Mouse (Mus musculus): ENCODE results near the gene A4galt. TPM values are rescaled to one million over a fixed set of nuclear protein-coding genes. Genes with fewer than 3 reads are reported as not detected.

A4galt gene
- polyA plus RNA-seq, 1 experiment from 2014 or later, result 0.08 TPM

- WGBS (ENCODE audit: insufficient replicate concordance), result 38% methylated on average over 11 of the region's 11 CpGs
Measured at GRCm38 (mm10) chr15:83223208-83223962, 28.2 kb downstream of the A4galt start.

DNA sequence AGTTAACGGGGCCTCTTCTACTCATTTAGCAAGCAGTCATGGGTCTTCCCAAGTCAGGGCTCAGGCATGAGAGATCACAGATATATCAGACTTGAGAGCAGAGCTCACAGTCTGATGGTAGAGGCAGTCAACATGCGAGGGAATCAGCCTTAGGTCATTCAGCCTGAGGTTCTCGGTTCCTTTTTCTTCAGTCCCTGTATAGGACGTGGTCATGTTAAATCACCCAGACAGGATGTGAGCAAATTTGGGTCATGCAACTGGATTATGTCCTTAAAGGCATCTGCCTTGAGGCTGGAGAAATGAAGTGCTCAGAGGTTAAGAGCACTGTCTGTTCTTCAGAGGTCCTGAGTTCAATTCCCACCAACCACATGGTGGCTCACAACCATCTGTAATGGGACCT, 29.9 kb downstream of the A4galt start:
- Histone ChIP-seq H3K27me3 (replicated peaks) (no peaks in the 10 kb centered on the region; the same call in 1 of the 2 replicates), H3K27ac (no peak overlapping the region), H3K9ac (no peak overlapping the region), H3K4me2 (no peak overlapping the region), H3K4me3 (no peak overlapping the region), H3K9me3 (replicated peaks) (no peaks in the 10 kb centered on the region), H3K36me3 (no peaks in the 10 kb centered on the region), H3K4me1 (peaks cover 18% of the 10 kb centered on the region)
- ATAC-seq, result no peak
- WGBS (ENCODE audit: insufficient replicate concordance), result 51% methylated on average over 4 of the region's 4 CpGs

More at GRCm38 (mm10) chr15:83223208-83223962, 28.2 kb downstream of the A4galt start:
- peak; percentile 62 for ATAC-seq
- Histone ChIP-seq H3K4me1 (peaks cover 18% of the 10 kb centered on the region), H3K4me2 (peak overlapping the region; percentile 17), H3K27me3 (replicated peaks) (peaks cover 4% of the 10 kb centered on the region; the same call in 1 of the 2 replicates), H3K9ac (no peak overlapping the region), H3K27ac (peak overlapping the region; percentile 55), H3K4me3 (no peak overlapping the region), H3K9me3 (replicated peaks) (no peaks in the 10 kb centered on the region), H3K36me3 (no peaks in the 10 kb centered on the region)

DNA sequence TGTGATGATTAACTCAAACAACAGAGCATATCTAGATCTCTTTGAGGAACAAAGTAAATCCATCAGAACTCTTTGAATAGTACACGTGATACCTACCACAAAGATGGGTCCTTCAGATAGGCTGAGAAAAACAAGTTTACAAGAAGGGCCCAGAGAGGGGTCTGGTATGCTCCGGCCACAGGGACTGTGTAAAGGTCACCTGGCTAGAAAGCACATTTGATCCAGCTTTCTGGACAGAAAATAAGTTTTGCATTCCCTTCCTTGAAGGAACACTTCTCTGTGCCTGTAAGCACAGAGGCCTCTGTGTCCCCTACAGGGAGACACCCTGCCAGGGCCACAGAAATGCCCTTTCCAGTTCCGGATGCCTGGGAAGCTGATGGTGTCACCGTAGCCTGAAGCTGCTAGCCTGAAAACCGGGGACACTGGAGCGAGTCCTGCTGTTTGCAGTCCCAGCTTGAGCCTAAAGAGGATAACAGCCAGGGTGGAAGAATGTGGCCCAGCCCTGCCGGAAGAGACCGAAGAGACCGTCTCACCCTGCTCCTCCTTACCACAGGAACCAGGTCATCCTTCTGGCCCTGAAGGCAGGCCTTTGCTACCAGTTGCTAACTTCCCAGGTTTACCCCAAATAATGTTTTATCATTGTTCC, 31.1 kb downstream of the A4galt start:
- no peak for ATAC-seq
- H3K27ac ChIP-seq, result no peak overlapping the region
- H3K4me2 ChIP-seq, result no peak overlapping the region
- WGBS (ENCODE audit: insufficient replicate concordance), result 57% methylated on average over 9 of the region's 9 CpGs
- H3K4me3 ChIP-seq, result no peak overlapping the region
- no peak overlapping the region for H3K9ac ChIP-seq
- no peaks in the 10 kb centered on the region for H3K9me3 ChIP-seq (replicated peaks)
- H3K4me1 ChIP-seq, result peaks cover 18% of the 10 kb centered on the region
- no peaks in the 10 kb centered on the region; the same call in 1 of the 2 replicates for H3K27me3 ChIP-seq (replicated peaks)
- no peaks in the 10 kb centered on the region for H3K36me3 ChIP-seq

DNA sequence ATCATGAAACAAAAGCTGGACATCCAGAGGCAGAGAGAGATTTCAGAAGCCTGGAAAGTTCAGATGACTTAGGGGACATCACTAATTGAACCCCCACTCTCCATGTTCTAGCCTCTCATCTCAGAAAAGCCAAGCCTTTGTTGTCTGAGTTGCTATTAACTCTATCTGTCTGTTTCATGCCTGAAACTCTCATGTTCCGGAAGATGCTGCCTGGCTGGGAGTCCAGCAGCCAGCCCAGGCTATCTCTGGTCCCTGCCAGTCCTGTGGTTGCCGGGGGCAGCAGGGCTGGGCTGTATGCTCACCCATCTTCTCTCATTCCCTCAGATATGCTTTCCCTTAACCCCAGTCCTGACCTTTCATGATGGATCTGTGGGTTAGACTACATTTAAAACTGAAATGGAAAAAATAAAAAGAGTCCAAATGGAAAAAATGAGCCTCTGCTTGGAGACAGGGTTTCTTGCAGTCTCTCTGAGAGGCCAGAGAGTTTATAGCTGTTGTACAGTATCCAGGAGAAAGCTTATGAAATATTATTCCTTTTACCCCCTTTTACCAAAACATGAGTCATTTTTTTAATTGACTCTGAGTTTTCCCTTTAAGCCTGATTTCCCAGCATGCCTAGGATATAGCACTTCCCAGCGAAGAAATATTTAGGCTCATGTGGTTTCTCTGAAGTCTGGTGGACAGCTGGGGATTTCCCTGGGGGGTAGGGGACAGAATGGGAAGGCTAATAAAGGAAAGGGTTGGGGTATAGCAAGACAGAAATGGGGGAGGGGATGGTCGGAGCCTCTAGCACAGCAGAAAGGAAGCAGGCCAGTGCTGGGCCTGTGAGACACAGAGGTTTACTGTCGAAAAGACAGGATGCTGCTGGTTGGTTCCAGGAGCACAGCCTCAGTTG, 36.0 kb downstream of the A4galt start:
- no peak overlapping the region for H3K4me3 ChIP-seq
- WGBS (ENCODE audit: insufficient replicate concordance), result 39% methylated on average over 5 of the region's 5 CpGs
- H3K4me1 ChIP-seq, result no peaks in the 10 kb centered on the region
- no peak overlapping the region for H3K9ac ChIP-seq
- H3K36me3 ChIP-seq, result no peaks in the 10 kb centered on the region
- no peaks in the 10 kb centered on the region for H3K9me3 ChIP-seq (replicated peaks)
- no peak overlapping the region for H3K27ac ChIP-seq
- no peak overlapping the region for H3K4me2 ChIP-seq
- no peak for ATAC-seq
- H3K27me3 ChIP-seq (replicated peaks), result peaks cover 16% of the 10 kb centered on the region

DNA sequence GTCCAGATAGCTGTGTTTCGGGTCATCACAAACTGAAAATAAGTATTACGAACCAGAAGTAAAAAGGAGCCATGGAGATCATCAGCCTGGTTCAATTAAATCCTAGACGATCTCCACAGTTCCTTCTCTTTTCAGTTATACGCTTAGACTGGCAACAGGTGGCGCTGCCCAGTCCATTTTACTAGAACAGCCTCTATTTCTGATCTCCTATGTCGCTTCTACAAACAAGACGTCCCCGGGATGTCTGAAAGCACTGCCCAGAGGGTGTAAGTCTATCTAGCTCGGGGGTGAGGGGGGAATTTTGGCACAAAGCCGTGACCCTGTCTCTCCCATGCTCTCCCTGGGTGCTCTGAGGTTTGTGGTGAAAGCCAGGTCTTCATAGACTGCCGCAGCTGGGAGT, 41.3 kb downstream of the A4galt start:
- peaks cover 55% of the 10 kb centered on the region for H3K27me3 ChIP-seq (replicated peaks)
- 19% methylated on average over 11 of the region's 11 CpGs for WGBS (ENCODE audit: insufficient replicate concordance)
- H3K27ac ChIP-seq, result no peak overlapping the region
- H3K4me1 ChIP-seq, result peaks cover 8% of the 10 kb centered on the region; the same call in 1 of the 2 replicates
- no peak overlapping the region for H3K4me3 ChIP-seq
- no peaks in the 10 kb centered on the region for H3K36me3 ChIP-seq
- peak overlapping the region; percentile 37 for H3K4me2 ChIP-seq
- H3K9ac ChIP-seq, result no peak overlapping the region
- no peak for ATAC-seq
- no peaks in the 10 kb centered on the region for H3K9me3 ChIP-seq (replicated peaks)

- ATAC-seq, result no peak
- no peak overlapping the region for H3K4me3 ChIP-seq
- no peaks in the 10 kb centered on the region for H3K9me3 ChIP-seq (replicated peaks)
- peak overlapping the region; percentile 37 for H3K4me2 ChIP-seq
- H3K9ac ChIP-seq, result no peak overlapping the region
- 14% methylated on average over 10 of the region's 10 CpGs for WGBS (ENCODE audit: insufficient replicate concordance)
- H3K4me1 ChIP-seq, result peaks cover 13% of the 10 kb centered on the region
- H3K36me3 ChIP-seq, result no peaks in the 10 kb centered on the region
- no peak overlapping the region for H3K27ac ChIP-seq
- H3K27me3 ChIP-seq (replicated peaks), result peaks cover 55% of the 10 kb centered on the region
Measured at GRCm38 (mm10) chr15:83209719-83210118, 41.9 kb downstream of the A4galt start.

DNA sequence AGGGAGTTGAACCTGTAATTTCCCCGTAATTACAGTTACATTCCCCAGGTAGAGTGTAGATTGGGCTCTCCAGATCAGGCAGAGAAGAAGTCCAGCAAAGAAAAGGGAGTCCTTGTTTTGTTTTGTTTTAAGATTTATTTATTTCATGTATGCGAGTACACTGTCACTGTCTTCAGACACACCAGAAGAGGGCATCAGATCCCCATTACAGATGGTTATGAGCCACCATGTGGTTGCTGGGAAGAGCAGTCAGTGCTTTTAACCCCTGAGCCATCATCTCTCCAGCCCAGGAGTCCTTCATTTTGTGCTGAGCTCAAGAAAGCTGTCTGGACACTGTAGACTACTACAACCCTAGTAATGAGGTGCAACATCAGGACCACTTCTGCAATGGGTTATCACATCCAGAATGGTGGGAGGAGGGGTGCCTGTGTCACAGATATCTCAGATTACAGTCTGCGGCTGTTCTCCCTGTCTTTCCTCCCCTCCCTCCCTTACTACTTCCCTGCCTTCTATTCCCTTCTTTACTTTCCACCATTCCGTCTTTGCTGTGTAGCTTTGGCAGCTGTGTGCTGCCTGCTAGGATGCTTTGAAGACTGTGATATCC, 42.4 kb downstream of the A4galt start:
- H3K9ac ChIP-seq, result no peak overlapping the region
- WGBS (ENCODE audit: insufficient replicate concordance), result 35% methylated on average over 4 of the region's 4 CpGs
- no peak for ATAC-seq
- peaks cover 59% of the 10 kb centered on the region for H3K27me3 ChIP-seq (replicated peaks)
- H3K36me3 ChIP-seq, result no peaks in the 10 kb centered on the region
- H3K9me3 ChIP-seq (replicated peaks), result no peaks in the 10 kb centered on the region
- H3K4me1 ChIP-seq, result peaks cover 14% of the 10 kb centered on the region
- peak overlapping the region; percentile 37; the same call in 1 of the 2 replicates for H3K4me2 ChIP-seq
- no peak overlapping the region for H3K27ac ChIP-seq
- H3K4me3 ChIP-seq, result no peak overlapping the region

- peak; percentile 46; the same call in 1 of the 2 replicates for ATAC-seq
- H3K27me3 ChIP-seq (replicated peaks), result peaks cover 39% of the 10 kb centered on the region
- no peaks in the 10 kb centered on the region for H3K36me3 ChIP-seq
- H3K9me3 ChIP-seq (replicated peaks), result no peaks in the 10 kb centered on the region
- no peak overlapping the region for H3K9ac ChIP-seq
- WGBS (ENCODE audit: insufficient replicate concordance), result 27% methylated on average over 10 of the region's 10 CpGs
- peaks cover 19% of the 10 kb centered on the region for H3K4me1 ChIP-seq
- H3K4me2 ChIP-seq, result peak overlapping the region; percentile 49
- no peak overlapping the region; the same call in 1 of the 2 replicates for H3K4me3 ChIP-seq
- no peak overlapping the region for H3K27ac ChIP-seq
Measured at GRCm38 (mm10) chr15:83204731-83205451, 46.7 kb downstream of the A4galt start.

GRCm38 (mm10) chr15:83202412-83202811, 49.2 kb downstream of the A4galt start:
- Histone ChIP-seq H3K27ac (0 out of 2 replicates have a peak overlapping the region, but pooled peaks have one; percentile 21), H3K4me2 (no peak overlapping the region), H3K9ac (no peak overlapping the region), H3K27me3 (replicated peaks) (peaks cover 14% of the 10 kb centered on the region), H3K36me3 (no peaks in the 10 kb centered on the region), H3K4me3 (no peak overlapping the region), H3K4me1 (peaks cover 13% of the 10 kb centered on the region), H3K9me3 (replicated peaks) (no peaks in the 10 kb centered on the region)
- no peak for ATAC-seq
- 63% methylated on average over 4 of the region's 4 CpGs for WGBS (ENCODE audit: insufficient replicate concordance)

DNA sequence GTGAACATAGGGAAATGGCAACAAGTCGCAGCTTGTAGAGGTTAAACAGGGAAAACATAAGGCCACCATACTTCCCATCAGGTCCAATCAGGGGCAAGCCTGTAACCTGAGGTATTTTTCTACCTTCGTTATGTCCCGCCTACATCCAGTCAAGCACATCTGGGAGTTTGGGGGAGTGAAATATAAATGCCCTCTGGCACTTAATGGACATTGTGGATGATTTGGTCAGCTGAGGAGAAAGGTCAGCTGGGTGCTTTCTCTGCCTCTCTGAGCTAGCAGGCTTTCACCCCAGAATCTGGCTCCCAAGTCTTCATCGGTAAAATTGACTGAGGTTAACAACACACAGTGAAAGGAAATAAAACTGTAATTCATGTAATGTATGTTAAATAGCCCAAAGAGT, 58.2 kb downstream of the A4galt start:
- no peaks in the 10 kb centered on the region for H3K27me3 ChIP-seq (replicated peaks)
- no peaks in the 10 kb centered on the region for H3K36me3 ChIP-seq
- H3K4me1 ChIP-seq, result no peaks in the 10 kb centered on the region
- H3K4me3 ChIP-seq, result no peak overlapping the region
- ATAC-seq, result no peak
- no peaks in the 10 kb centered on the region for H3K9me3 ChIP-seq (replicated peaks)
- H3K9ac ChIP-seq, result no peak overlapping the region
- WGBS (ENCODE audit: insufficient replicate concordance), result 76% methylated on average over 4 of the region's 4 CpGs
- no peak overlapping the region for H3K27ac ChIP-seq
- H3K4me2 ChIP-seq, result no peak overlapping the region

- Histone ChIP-seq H3K27me3 (replicated peaks) (peaks cover 15% of the 10 kb centered on the region; the same call in 1 of the 2 replicates), H3K4me3 (no peak overlapping the region), H3K27ac (peak overlapping the region; percentile 66; the same call in 1 of the 2 replicates), H3K36me3 (no peaks in the 10 kb centered on the region), H3K4me1 (peaks cover 19% of the 10 kb centered on the region), H3K9ac (0 out of 2 replicates have a peak overlapping the region, but pooled peaks have one; percentile 17), H3K4me2 (peak overlapping the region; percentile 40), H3K9me3 (replicated peaks) (no peaks in the 10 kb centered on the region)
- no peak for ATAC-seq
- 57% methylated on average over 5 of the region's 5 CpGs for WGBS (ENCODE audit: insufficient replicate concordance)
Measured at GRCm38 (mm10) chr15:83182351-83182750, 69.2 kb downstream of the A4galt start.
